Mouse (Mus musculus) MEL (cell line): Measurements from ENCODE around the gene Bach2. TPM values are rescaled to one million over a fixed set of nuclear protein-coding genes. Genes with fewer than 3 reads are reported as not detected.

Experiments
- DNase-seq: peaks from one replicate; pipeline ENCODE4 v3.0.0; 2011; ENCODE audit warnings: low read depth, low spot score
- H3K27ac ChIP-seq: 2 replicates; pipeline ENCODE4 v1.5.1; 2012; ENCODE audit warnings: low read depth, mild to moderate bottlenecking, control low read depth, low read length, moderate library complexity; ENCODE audit not compliant: control insufficient read depth
- H3K27me3 ChIP-seq, 2 experiments: fragments of 150-350 bp in 1 of 2; sonication (generic) in 1 of 2; 2 replicates each; pipeline ENCODE4 v1.6.1; 2012; ENCODE audit warnings: low read length in 2 of 2, mild to moderate bottlenecking in 2 of 2, improper control_type of control experiment in 1 of 2, moderate library complexity in 1 of 2; ENCODE audit not compliant: insufficient read depth in 2 of 2, control insufficient read depth in 1 of 2
- H3K36me3 ChIP-seq, 2 experiments: 2 replicates each; pipeline ENCODE4 v1.6.1; 2012 to 2014; ENCODE audit warnings: low read length in 2 of 2, improper control_type of control experiment in 1 of 2, inconsistent platforms in 1 of 2, mild to moderate bottlenecking in 1 of 2; ENCODE audit not compliant: insufficient read depth in 2 of 2, control insufficient read depth in 1 of 2
- H3K4me1 ChIP-seq, 2 experiments: fragments of 150-350 bp in 1 of 2; sonication (generic) in 1 of 2; 2 replicates each; pipeline ENCODE4 v1.6.1; 2012; ENCODE audit warnings: low read length in 2 of 2, improper control_type of control experiment in 1 of 2, mild to moderate bottlenecking in 1 of 2; ENCODE audit not compliant: insufficient read depth in 2 of 2, control insufficient read depth in 1 of 2
- H3K4me3 ChIP-seq, 2 experiments: fragments of 150-350 bp in 1 of 2; sonication (generic) in 1 of 2; 2 replicates each; pipeline ENCODE4 v1.5.1; 2012; ENCODE audit warnings: low read depth in 2 of 2, low read length in 2 of 2, mild to moderate bottlenecking in 2 of 2, moderate library complexity in 2 of 2, control low read depth in 1 of 2, improper control_type of control experiment in 1 of 2; ENCODE audit not compliant: control insufficient read depth in 1 of 2, insufficient read depth in 1 of 2
- H3K79me2 ChIP-seq: 2 replicates; pipeline ENCODE4 v1.6.1; 2012; ENCODE audit warnings: mild to moderate bottlenecking, low read length, moderate library complexity; ENCODE audit not compliant: control insufficient read depth, poor library complexity, insufficient read depth
- H3K9ac ChIP-seq: 2 replicates; pipeline ENCODE4 v1.6.1; 2012; ENCODE audit warnings: low read depth, mild to moderate bottlenecking, control low read depth, low read length, moderate library complexity; ENCODE audit not compliant: control insufficient read depth, poor library complexity, severe bottlenecking
- H3K9me3 ChIP-seq: fragments of 150-350 bp; sonication (generic); replicated peaks from 2 replicates; pipeline ENCODE4 v1.6.1; 2012; ENCODE audit warnings: mild to moderate bottlenecking, low read length, improper control_type of control experiment, moderate library complexity; ENCODE audit not compliant: insufficient read depth
- CTCF ChIP-seq, 3 experiments: IDR thresholded peaks in 2 of 3; conservative IDR thresholded peaks in 1 of 3; 2 replicates each; pipeline ENCODE4 v1.5.1; 2011 to 2012; ENCODE audit warnings: low read length in 3 of 3, low read depth in 2 of 3, mild to moderate bottlenecking in 2 of 3, improper control_type of control experiment in 1 of 3, inconsistent platforms in 1 of 3, mixed read lengths in 1 of 3, moderate library complexity in 1 of 3; ENCODE audit not compliant: control insufficient read depth in 1 of 3, insufficient read depth in 1 of 3, poor library complexity in 1 of 3, severe bottlenecking in 1 of 3
- ELF1 ChIP-seq: IDR thresholded peaks from 2 replicates; pipeline ENCODE4 v1.6.1; 2014; ENCODE audit warnings: low read depth, mild to moderate bottlenecking, inconsistent platforms, low read length, improper control_type of control experiment, moderate library complexity
- GABPA ChIP-seq: IDR thresholded peaks from 2 replicates; pipeline ENCODE4 v1.6.1; 2012; ENCODE audit warnings: low read depth, mild to moderate bottlenecking, inconsistent platforms, low read length, improper control_type of control experiment, moderate library complexity
- GATA1 ChIP-seq: IDR thresholded peaks from 2 replicates; pipeline ENCODE4 v1.6.1; 2011; ENCODE audit warnings: low read depth, low read length, improper control_type of control experiment
- JUND ChIP-seq: IDR thresholded peaks from 2 replicates; pipeline ENCODE4 v1.6.1; 2011; ENCODE audit warnings: low read depth, mild to moderate bottlenecking, improper control_type of control experiment, low read length
- MEF2A ChIP-seq: IDR thresholded peaks from 2 replicates; pipeline ENCODE4 v1.6.1; 2014; ENCODE audit warnings: low read depth, mild to moderate bottlenecking, inconsistent platforms, low read length, improper control_type of control experiment; ENCODE audit not compliant: poor library complexity, insufficient replicate concordance, severe bottlenecking; ENCODE audit errors: extremely low read depth
- MXI1 ChIP-seq: IDR thresholded peaks from 2 replicates; pipeline ENCODE4 v1.6.1; 2011; ENCODE audit warnings: mild to moderate bottlenecking, low read depth, low read length, improper control_type of control experiment
- MYB ChIP-seq: IDR thresholded peaks from 2 replicates; pipeline ENCODE4 v1.6.1; 2011; ENCODE audit warnings: mild to moderate bottlenecking, low read depth, low read length, improper control_type of control experiment
- MYC ChIP-seq: IDR thresholded peaks from 2 replicates; pipeline ENCODE4 v1.6.1; 2011; ENCODE audit warnings: low read depth, mild to moderate bottlenecking, low read length, improper control_type of control experiment, moderate library complexity
- NELFE ChIP-seq: IDR thresholded peaks from 2 replicates; pipeline ENCODE4 v1.6.1; 2011; ENCODE audit warnings: low read depth, low read length, improper control_type of control experiment
- NRF1 ChIP-seq: IDR thresholded peaks from 2 replicates; pipeline ENCODE4 v1.6.1; 2014; ENCODE audit warnings: low read depth, mild to moderate bottlenecking, inconsistent platforms, low read length, improper control_type of control experiment, moderate library complexity; ENCODE audit not compliant: poor library complexity, insufficient read depth, severe bottlenecking
- POLR2A ChIP-seq, 2 experiments: IDR thresholded peaks; 2 replicates each; pipeline ENCODE4 v1.6.1; 2011 to 2012; ENCODE audit warnings: low read length in 2 of 2, mild to moderate bottlenecking in 2 of 2, control low read depth in 1 of 2, improper control_type of control experiment in 1 of 2, low read depth in 1 of 2, moderate library complexity in 1 of 2; ENCODE audit not compliant: control insufficient read depth in 1 of 2, insufficient read depth in 1 of 2, poor library complexity in 1 of 2
- RCOR1 ChIP-seq: IDR thresholded peaks from 2 replicates; pipeline ENCODE4 v1.6.1; 2012; ENCODE audit warnings: low read depth, mild to moderate bottlenecking, inconsistent platforms, low read length, improper control_type of control experiment
- SIN3A ChIP-seq: IDR thresholded peaks from 2 replicates; pipeline ENCODE4 v1.6.1; 2012; ENCODE audit warnings: low read length, improper control_type of control experiment, inconsistent platforms
- TAL1 ChIP-seq: IDR thresholded peaks from 2 replicates; pipeline ENCODE4 v1.6.1; 2012; ENCODE audit warnings: mild to moderate bottlenecking, inconsistent platforms, low read length, moderate library complexity, mixed read lengths
- TBP ChIP-seq: IDR thresholded peaks from 2 replicates; pipeline ENCODE4 v1.8.0; 2011; ENCODE audit warnings: low read depth, low read length, improper control_type of control experiment
- TCF12 ChIP-seq: IDR thresholded peaks from 2 replicates; pipeline ENCODE4 v1.6.1; 2014; ENCODE audit warnings: low read depth, mild to moderate bottlenecking, inconsistent platforms, low read length, improper control_type of control experiment, moderate library complexity
- USF2 ChIP-seq, 2 experiments: IDR thresholded peaks; 2 replicates each; pipeline ENCODE4 v1.6.1; 2011 to 2012; ENCODE audit warnings: improper control_type of control experiment in 2 of 2, low read length in 2 of 2, borderline replicate concordance in 1 of 2, inconsistent platforms in 1 of 2, low read depth in 1 of 2, mild to moderate bottlenecking in 1 of 2; ENCODE audit not compliant: insufficient read depth in 1 of 2
- ZKSCAN1 ChIP-seq: IDR thresholded peaks from 2 replicates; pipeline ENCODE4 v1.6.1; 2012; ENCODE audit warnings: low read depth, mild to moderate bottlenecking, inconsistent platforms, low read length, improper control_type of control experiment, moderate library complexity
- ZMIZ1 ChIP-seq: IDR thresholded peaks from 2 replicates; pipeline ENCODE4 v1.6.1; 2012; ENCODE audit warnings: low read depth, mild to moderate bottlenecking, inconsistent platforms, low read length, improper control_type of control experiment, moderate library complexity
- polyA plus RNA-seq, 2 experiments: library from polyadenylated mRNA; stranded (reverse) in 1 of 2; unstranded in 1 of 2; fragments of >175 nt in 1 of 2; fragments of >200 nt in 1 of 2; gene quantifications; 2 replicates each; pipeline versions ENCODE4 v1.2.1 to v1.2.4; 2012; ENCODE audit warnings: low replicate concordance in 2 of 2, low read depth in 1 of 2; ENCODE audit not compliant: insufficient read length in 2 of 2, insufficient read depth in 1 of 2, missing spikeins in 1 of 2
- total RNA-seq: library from RNA; depleted of rRNA; stranded (reverse); fragments of 300-350 nt; gene quantifications from 2 replicates; pipeline ENCODE4 v1.2.3, GENCODE M21; 2012

Bach2 gene
- total and polyA plus RNA-seq, 3 experiments: 0.04 TPM; not detected in 2

DNA sequence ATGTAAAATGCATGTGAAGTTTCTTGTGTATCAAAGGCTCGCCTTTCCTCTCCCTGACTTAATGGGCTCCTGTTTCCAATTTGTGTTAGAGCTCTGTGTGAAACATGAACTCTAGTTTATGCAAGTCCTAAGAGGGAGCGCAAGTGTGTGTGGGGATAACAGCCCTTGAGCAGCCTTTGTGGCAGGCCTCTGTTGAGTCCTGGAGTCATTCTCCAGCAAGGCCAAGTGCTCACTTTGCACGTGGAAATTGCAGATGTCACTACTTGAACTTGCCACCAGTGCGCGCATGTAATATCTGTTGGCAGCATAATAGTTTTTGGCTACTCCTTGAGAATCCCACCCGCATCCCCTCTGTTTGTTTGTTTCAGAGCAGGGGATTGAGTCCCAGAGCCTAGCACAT, 28.1 kb downstream of the Bach2 start:
- no peak for DNase-seq
- no peak overlapping the region for H3K9ac ChIP-seq
- H3K4me1 ChIP-seq: no peaks in the 10 kb centered on the region
- no peak overlapping the region for H3K4me3 ChIP-seq
- H3K9me3 ChIP-seq: no peaks in the 10 kb centered on the region
- H3K27ac ChIP-seq: no peak overlapping the region
- peaks cover 4 to 11% of the 10 kb centered on the region in 2 experiments for H3K27me3 ChIP-seq
- no peaks in the 10 kb centered on the region for H3K79me2 ChIP-seq
- no peak for TF ChIP-seq SIN3A
- TF ChIP-seq ZKSCAN1: no peak
- no peak for TF ChIP-seq MXI1
- no peak for TF ChIP-seq MYC
- no peak for TF ChIP-seq ZMIZ1
- TF ChIP-seq GABPA: no peak
- TF ChIP-seq TCF12: no peak
- no peak for TF ChIP-seq MYB
- TF ChIP-seq USF2 (IDR thresholded peaks at IDR 0.05; ENCODE audit: borderline replicate concordance in 1 of 2, insufficient read depth in 1 of 2, low read depth in 1 of 2, low read length in 2 of 2): no peak
- TF ChIP-seq NELFE: no peak
- no peak for TF ChIP-seq GATA1
- no peak for TF ChIP-seq TBP
- TF ChIP-seq MEF2A: no peak
- H3K36me3 ChIP-seq: no peaks in the 10 kb centered on the region

DNA sequence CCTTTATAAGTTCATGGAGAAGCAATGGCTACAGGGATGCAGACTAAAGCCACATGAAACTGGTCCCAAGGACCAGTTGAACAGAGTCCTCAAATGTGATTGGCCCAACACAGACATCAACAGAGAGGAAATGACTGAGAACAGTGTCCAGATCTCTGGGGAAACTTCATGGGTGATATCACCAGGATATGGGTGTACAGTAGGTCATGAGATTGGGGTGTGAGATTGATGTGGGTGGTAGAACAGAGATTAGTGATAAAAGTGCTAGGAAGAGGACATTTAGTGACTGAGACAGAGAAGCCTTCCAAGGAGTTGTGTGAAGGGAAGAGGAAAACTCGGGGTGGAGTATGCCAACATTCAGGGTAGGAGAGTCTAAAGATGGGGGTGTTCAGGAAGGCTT, 29.4 kb downstream of the Bach2 start:
- no peak for DNase-seq
- Histone ChIP-seq H3K79me2 (no peaks in the 10 kb centered on the region), H3K27me3 (peaks cover 4 to 11% of the 10 kb centered on the region in 2 experiments), H3K9ac (no peak overlapping the region), H3K4me3 (no peak overlapping the region), H3K9me3 (no peaks in the 10 kb centered on the region), H3K27ac (no peak overlapping the region)
- TF ChIP-seq NRF1: no peak
- no peak for TF ChIP-seq NELFE
- no peak for TF ChIP-seq TAL1
- no peak for TF ChIP-seq TCF12
- TF ChIP-seq RCOR1: no peak
- TF ChIP-seq CTCF (IDR thresholded peaks at IDR 0.05 in 2 of 3, conservative IDR thresholded peaks at IDR 0.05 in 1 of 3; ENCODE audit: control insufficient read depth in 1 of 3, insufficient read depth in 1 of 3, low read depth in 2 of 3, low read length in 3 of 3, poor library complexity in 1 of 3, severe bottlenecking in 1 of 3): no peak
- no peak for TF ChIP-seq JUND
- no peak for TF ChIP-seq ELF1
- no peak for TF ChIP-seq POLR2A (IDR thresholded peaks at IDR 0.05; ENCODE audit: control insufficient read depth in 1 of 2, insufficient read depth in 1 of 2, low read depth in 1 of 2, low read length in 2 of 2, poor library complexity in 1 of 2)
- TF ChIP-seq, all 39 proteins: peak for 0
- Histone ChIP-seq H3K36me3 (no peaks in the 10 kb centered on the region), H3K4me1 (no peaks in the 10 kb centered on the region)
